Mouse (Mus musculus): ENCODE measurements at regions not wholly inside any gene's neighbourhood (a gene's known extent, or its start where the extent isn't known, plus 50 kb on each side); places are given as distances from the start of the nearest gene placed in this dataset.
A peak's percentile ranks its signal among the peaks of the same experiment; 100 is the strongest.

DNA sequence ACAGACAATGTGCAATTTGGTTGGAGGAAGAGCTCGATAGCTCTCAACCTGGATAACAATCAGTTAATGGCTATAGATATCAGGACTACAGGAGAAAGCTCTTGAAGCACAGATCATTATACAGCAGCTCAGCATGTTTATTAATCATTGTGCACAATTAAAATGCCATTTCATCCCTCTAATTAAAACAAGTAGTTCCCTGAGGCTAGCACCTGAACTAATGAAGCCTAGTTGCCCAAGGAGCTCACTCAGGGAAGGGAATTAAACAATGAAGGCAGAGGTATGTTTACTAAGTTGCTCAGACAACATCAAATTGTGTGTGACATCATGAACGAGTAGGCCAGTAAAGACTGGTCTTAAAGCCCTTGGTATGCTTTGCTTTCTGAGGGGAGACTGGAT is 210.3 kb upstream of the Etaa1 start:
- no peaks in the 10 kb centered on the region for H3K4me1 ChIP-seq (ENCODE audit: control insufficient read depth, insufficient read depth, low read length)
- H3K9ac ChIP-seq (ENCODE audit: low read depth, low read length), result no peak overlapping the region
- no peak overlapping the region for H3K27ac ChIP-seq (replicated peaks; ENCODE audit: low read depth, low read length)
- H3K36me3 ChIP-seq (ENCODE audit: control insufficient read depth, insufficient read depth, low read length), result no peaks in the 10 kb centered on the region
- no peaks in the 10 kb centered on the region for H3K9me3 ChIP-seq (ENCODE audit: control insufficient read depth, low read length)
- H3K4me3 ChIP-seq (ENCODE audit: low read depth, low read length), result no peak overlapping the region
- WGBS, result 70% methylated on average over 2 of the region's 2 CpGs
- no peak for ATAC-seq (ENCODE audit: low read depth)
- DNase-seq (ENCODE audit: low spot score), result no peak
- no peak overlapping the region for H3K4me2 ChIP-seq (ENCODE audit: low read depth, low read length)
- H3K27me3 ChIP-seq (replicated peaks; ENCODE audit: control insufficient read depth, insufficient read depth, low read length), result no peaks in the 10 kb centered on the region

DNA sequence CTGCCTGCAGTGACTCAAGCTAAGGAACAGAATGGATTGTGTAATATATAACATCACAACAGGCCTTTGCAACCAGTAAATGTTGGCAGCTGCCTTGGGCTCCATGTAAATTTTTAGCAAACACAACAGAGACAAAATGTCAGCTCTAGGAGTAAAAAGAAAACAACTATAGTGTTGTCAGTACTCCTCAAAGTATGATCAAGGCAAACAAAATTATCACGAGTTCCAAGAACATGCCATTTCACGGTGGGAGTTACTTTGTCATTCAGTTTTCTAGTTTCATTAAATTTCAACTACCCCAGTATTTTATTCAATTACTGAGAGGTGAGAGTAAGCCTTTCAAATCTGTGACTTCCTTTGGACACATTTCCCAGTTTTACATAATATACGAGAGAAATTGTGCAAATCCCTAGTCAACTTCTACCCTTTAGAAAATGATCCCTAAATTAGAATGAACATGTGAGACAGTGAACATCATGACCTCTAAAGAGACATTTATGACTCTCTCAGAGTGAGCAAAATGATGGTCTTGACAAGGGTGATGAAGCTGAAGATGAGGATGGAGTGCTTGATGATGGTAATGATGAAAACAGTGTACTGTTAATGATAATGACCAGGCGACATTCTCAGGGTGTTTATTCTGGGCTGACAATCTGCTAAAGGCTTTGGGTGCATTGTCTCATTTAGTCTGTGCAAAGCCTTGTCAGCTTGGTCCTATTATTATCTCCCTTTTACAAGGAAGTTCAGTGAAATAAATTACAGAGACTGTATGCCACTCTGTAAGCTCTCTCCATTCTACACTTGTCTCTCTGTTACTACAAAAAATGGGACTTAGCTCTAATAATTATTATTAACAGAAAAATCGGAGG is 209.7 kb upstream of the Etaa1 start:
- no peak for DNase-seq (ENCODE audit: low spot score)
- ATAC-seq (ENCODE audit: low read depth), result no peak
- 69% methylated on average over 5 of the region's 5 CpGs for WGBS
- no peaks in the 10 kb centered on the region for H3K9me3 ChIP-seq (ENCODE audit: control insufficient read depth, low read length)
- no peak overlapping the region for H3K4me3 ChIP-seq (ENCODE audit: low read depth, low read length)
- H3K4me2 ChIP-seq (ENCODE audit: low read depth, low read length), result no peak overlapping the region
- H3K36me3 ChIP-seq (ENCODE audit: control insufficient read depth, insufficient read depth, low read length), result no peaks in the 10 kb centered on the region
- H3K27me3 ChIP-seq (replicated peaks; ENCODE audit: control insufficient read depth, insufficient read depth, low read length), result no peaks in the 10 kb centered on the region
- no peak overlapping the region for H3K9ac ChIP-seq (ENCODE audit: low read depth, low read length)
- H3K4me1 ChIP-seq (ENCODE audit: control insufficient read depth, insufficient read depth, low read length), result no peaks in the 10 kb centered on the region
- no peak overlapping the region for H3K27ac ChIP-seq (replicated peaks; ENCODE audit: low read depth, low read length)

DNA sequence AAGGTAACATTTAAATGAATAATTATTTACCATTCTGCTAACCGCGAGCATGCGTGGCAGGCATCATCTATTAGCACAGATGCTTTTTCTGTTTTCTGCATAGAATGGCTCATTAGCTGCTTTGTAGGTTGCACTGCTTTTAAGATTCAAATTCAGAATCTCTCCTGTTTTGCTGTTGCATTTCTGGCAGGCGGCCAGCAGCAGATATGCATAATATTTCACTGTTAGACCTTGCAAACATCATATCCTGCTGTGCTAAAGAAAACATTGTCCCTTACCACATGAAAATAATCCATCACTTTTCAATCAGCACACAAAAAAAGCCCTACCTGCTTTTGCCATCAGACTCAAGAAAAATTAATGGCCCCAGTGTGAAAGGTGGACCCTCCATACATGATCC is 202.8 kb upstream of the Etaa1 start:
- Histone ChIP-seq H3K4me1 (ENCODE audit: control insufficient read depth, insufficient read depth, low read length) (no peaks in the 10 kb centered on the region), H3K9me3 (ENCODE audit: control insufficient read depth, low read length) (no peaks in the 10 kb centered on the region), H3K4me3 (ENCODE audit: low read depth, low read length) (no peak overlapping the region), H3K27me3 (replicated peaks; ENCODE audit: control insufficient read depth, insufficient read depth, low read length) (no peaks in the 10 kb centered on the region), H3K36me3 (ENCODE audit: control insufficient read depth, insufficient read depth, low read length) (no peaks in the 10 kb centered on the region), H3K27ac (replicated peaks; ENCODE audit: low read depth, low read length) (no peak overlapping the region), H3K4me2 (ENCODE audit: low read depth, low read length) (no peak overlapping the region), H3K9ac (ENCODE audit: low read depth, low read length) (no peak overlapping the region)
- no peak for ATAC-seq (ENCODE audit: low read depth)
- no peak for DNase-seq (ENCODE audit: low spot score)
- WGBS, result 76% methylated on average over 4 of the region's 4 CpGs

DNA sequence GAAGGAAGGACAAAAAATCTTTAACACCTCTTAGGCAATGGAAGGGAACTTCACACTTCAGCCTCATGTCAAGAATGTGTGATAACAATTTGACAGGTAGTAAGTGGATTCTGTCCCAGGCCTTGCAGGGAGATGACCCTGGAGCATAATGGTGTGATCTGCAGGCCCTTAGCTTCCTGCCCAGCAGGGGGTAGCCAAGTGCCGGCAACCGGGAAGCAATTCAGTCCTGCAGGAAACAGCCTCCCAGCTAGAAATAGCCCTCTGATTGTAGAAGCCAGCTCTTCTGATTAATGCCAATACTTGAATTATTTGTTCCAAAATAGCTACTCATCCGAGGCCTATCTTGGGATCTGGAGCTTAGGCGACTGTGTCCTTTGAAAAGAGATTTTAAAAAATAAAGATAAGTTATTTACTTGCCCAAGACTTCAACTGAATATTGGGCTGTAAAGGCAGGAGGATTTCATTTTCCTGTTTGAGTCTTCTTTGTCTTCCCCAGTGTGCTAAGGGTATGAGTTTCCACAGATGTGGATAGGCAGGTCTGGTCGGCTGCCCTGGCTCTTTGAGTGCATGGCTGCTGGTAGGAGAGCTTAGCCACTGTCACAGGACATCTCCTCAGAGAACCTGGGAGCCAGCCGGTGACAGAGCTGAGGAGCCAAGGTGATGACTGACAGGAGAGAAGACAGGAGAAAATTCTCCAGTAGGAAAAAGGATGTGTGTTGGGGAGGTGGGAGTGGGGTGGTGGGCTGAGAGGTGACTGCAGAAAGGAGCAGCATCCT is 198.3 kb upstream of the Etaa1 start:
- DNase-seq (ENCODE audit: low spot score) (peak; percentile 69), ATAC-seq (ENCODE audit: low read depth) (peak; percentile 75)
- Histone ChIP-seq H3K27me3 (replicated peaks; ENCODE audit: control insufficient read depth, insufficient read depth, low read length) (no peaks in the 10 kb centered on the region), H3K36me3 (ENCODE audit: control insufficient read depth, insufficient read depth, low read length) (no peaks in the 10 kb centered on the region), H3K4me2 (ENCODE audit: low read depth, low read length) (no peak overlapping the region), H3K9ac (ENCODE audit: low read depth, low read length) (no peak overlapping the region), H3K9me3 (ENCODE audit: control insufficient read depth, low read length) (no peaks in the 10 kb centered on the region), H3K27ac (replicated peaks; ENCODE audit: low read depth, low read length) (no peak overlapping the region; the same call in 1 of the 2 replicates), H3K4me3 (ENCODE audit: low read depth, low read length) (no peak overlapping the region), H3K4me1 (ENCODE audit: control insufficient read depth, insufficient read depth, low read length) (no peaks in the 10 kb centered on the region)
- WGBS, result 15% methylated on average over 6 of the region's 6 CpGs

DNA sequence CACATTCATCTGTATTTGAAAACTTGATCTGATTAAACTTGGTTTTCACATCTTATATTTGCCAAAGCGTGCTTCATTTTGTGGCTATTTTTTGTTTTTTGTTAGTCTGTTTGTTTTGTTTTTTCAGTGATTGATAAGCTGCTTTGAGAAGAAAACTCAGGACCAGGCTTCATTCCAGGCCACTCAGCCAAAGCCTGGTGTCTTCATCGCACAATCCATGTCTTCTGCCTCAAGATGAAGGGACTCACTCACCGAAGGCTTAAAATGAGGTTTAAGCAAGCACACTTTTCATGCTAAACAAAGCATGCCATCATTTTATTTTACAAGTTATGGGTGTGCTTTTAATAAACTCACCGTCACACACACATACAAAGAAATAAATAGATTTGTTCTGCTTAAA is 197.7 kb upstream of the Etaa1 start:
- no peaks in the 10 kb centered on the region for H3K27me3 ChIP-seq (replicated peaks; ENCODE audit: control insufficient read depth, insufficient read depth, low read length)
- no peaks in the 10 kb centered on the region for H3K4me1 ChIP-seq (ENCODE audit: control insufficient read depth, insufficient read depth, low read length)
- H3K36me3 ChIP-seq (ENCODE audit: control insufficient read depth, insufficient read depth, low read length), result no peaks in the 10 kb centered on the region
- H3K4me3 ChIP-seq (ENCODE audit: low read depth, low read length), result no peak overlapping the region
- H3K27ac ChIP-seq (replicated peaks; ENCODE audit: low read depth, low read length), result no peak overlapping the region
- 79% methylated on average over 4 of the region's 4 CpGs for WGBS
- H3K9me3 ChIP-seq (ENCODE audit: control insufficient read depth, low read length), result no peaks in the 10 kb centered on the region
- no peak for ATAC-seq (ENCODE audit: low read depth)
- H3K9ac ChIP-seq (ENCODE audit: low read depth, low read length), result no peak overlapping the region
- DNase-seq (ENCODE audit: low spot score), result no peak
- no peak overlapping the region for H3K4me2 ChIP-seq (ENCODE audit: low read depth, low read length)

DNA sequence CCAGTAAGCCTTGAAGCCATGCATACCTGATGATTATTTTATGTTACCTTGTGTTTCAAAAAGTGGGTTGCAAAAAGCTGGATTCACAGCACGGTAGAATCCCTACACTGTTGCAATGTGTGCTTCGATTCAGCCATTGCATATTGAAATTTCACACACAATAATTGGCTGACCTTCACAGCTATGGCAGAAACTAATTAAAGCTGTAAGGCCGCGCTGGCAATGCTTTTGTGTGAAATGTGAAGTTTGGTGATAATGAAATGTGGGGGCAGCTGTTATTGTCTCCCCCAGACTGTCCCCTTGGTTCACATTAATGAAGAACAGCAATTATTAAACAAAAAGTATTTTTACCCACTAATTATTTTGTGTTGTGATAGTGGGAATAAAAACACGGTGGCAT is 173.8 kb upstream of the Etaa1 start:
- no peak for DNase-seq (ENCODE audit: low spot score)
- WGBS, result 64% methylated on average over 5 of the region's 5 CpGs
- ATAC-seq (ENCODE audit: low read depth), result no peak

DNA sequence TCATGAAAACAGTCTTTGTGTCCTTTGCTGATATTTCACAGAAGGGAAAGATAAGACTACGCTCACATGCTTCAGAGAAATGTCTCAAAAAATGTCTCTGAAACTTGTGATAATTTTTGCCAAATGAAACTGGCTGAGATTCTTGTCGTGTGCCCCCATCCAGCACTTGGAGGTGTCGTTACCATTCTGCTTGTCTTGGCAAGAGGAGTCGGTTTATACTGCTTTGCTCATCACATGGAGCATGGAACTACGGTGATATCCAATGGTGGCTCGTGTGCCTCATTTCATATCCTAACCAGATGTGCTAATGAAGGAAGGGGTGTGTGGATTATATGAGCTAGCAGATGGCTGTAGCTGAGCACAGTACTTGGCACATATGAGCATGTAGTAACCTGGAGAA is 169.4 kb upstream of the Etaa1 start:
- H3K27me3 ChIP-seq (replicated peaks; ENCODE audit: control insufficient read depth, insufficient read depth, low read length), result no peaks in the 10 kb centered on the region
- WGBS, result 67% methylated on average over 6 of the region's 6 CpGs
- H3K4me3 ChIP-seq (ENCODE audit: low read depth, low read length), result no peak overlapping the region
- no peak overlapping the region for H3K9ac ChIP-seq (ENCODE audit: low read depth, low read length)
- no peak overlapping the region for H3K4me2 ChIP-seq (ENCODE audit: low read depth, low read length)
- H3K27ac ChIP-seq (replicated peaks; ENCODE audit: low read depth, low read length), result no peak overlapping the region
- ATAC-seq (ENCODE audit: low read depth) (no peak), DNase-seq (ENCODE audit: low spot score) (no peak)
- no peaks in the 10 kb centered on the region for H3K36me3 ChIP-seq (ENCODE audit: control insufficient read depth, insufficient read depth, low read length)
- H3K4me1 ChIP-seq (ENCODE audit: control insufficient read depth, insufficient read depth, low read length), result no peaks in the 10 kb centered on the region
- no peaks in the 10 kb centered on the region for H3K9me3 ChIP-seq (ENCODE audit: control insufficient read depth, low read length)

More for the DNA sequence above, 173.8 kb upstream of the Etaa1 start:
- H3K4me1 ChIP-seq (ENCODE audit: control insufficient read depth, insufficient read depth, low read length), result no peaks in the 10 kb centered on the region
- no peaks in the 10 kb centered on the region for H3K27me3 ChIP-seq (replicated peaks; ENCODE audit: control insufficient read depth, insufficient read depth, low read length)
- no peak overlapping the region for H3K27ac ChIP-seq (replicated peaks; ENCODE audit: low read depth, low read length)
- no peaks in the 10 kb centered on the region for H3K36me3 ChIP-seq (ENCODE audit: control insufficient read depth, insufficient read depth, low read length)
- H3K4me3 ChIP-seq (ENCODE audit: low read depth, low read length), result no peak overlapping the region
- no peak overlapping the region for H3K4me2 ChIP-seq (ENCODE audit: low read depth, low read length)
- H3K9ac ChIP-seq (ENCODE audit: low read depth, low read length), result no peak overlapping the region
- H3K9me3 ChIP-seq (ENCODE audit: control insufficient read depth, low read length), result no peaks in the 10 kb centered on the region

DNA sequence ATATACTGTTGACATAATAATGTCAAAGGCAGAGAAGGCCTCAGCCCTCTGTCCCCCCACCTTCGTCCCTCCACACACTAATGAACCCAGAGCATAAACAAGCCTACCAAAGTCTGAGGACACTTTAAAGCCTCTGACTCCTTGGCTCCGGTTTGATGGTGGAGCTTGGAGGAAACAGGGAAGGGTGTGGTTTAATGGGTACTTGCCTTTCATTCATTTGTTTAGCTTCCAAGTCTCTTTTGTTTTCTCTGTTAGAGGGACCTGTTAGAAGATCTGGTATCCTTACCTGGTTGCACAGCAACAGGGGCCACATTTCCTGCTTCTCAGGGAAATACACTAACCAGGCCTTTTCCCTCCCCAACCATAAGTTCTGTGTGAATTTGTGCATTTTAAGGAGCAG is 168.9 kb upstream of the Etaa1 start:
- no peak; the same call in 1 of the 2 replicates for ATAC-seq (ENCODE audit: low read depth)
- H3K9ac ChIP-seq (ENCODE audit: low read depth, low read length), result no peak overlapping the region
- H3K36me3 ChIP-seq (ENCODE audit: control insufficient read depth, insufficient read depth, low read length), result no peaks in the 10 kb centered on the region
- 44% methylated on average over 2 of the region's 2 CpGs for WGBS
- no peak overlapping the region for H3K27ac ChIP-seq (replicated peaks; ENCODE audit: low read depth, low read length)
- H3K4me2 ChIP-seq (ENCODE audit: low read depth, low read length), result no peak overlapping the region
- H3K27me3 ChIP-seq (replicated peaks; ENCODE audit: control insufficient read depth, insufficient read depth, low read length), result no peaks in the 10 kb centered on the region
- no peak overlapping the region for H3K4me3 ChIP-seq (ENCODE audit: low read depth, low read length)
- no peaks in the 10 kb centered on the region for H3K4me1 ChIP-seq (ENCODE audit: control insufficient read depth, insufficient read depth, low read length)
- peak; percentile 8 for DNase-seq (ENCODE audit: low spot score)
- H3K9me3 ChIP-seq (ENCODE audit: control insufficient read depth, low read length), result no peaks in the 10 kb centered on the region

All from embryonic facial prominence, embryonic 14.5 days (tissue).